Mouse (Mus musculus) neural tube, embryonic 14.5 days (tissue): Measurements from ENCODE around the gene Stard8. TPM values are rescaled to one million over a fixed set of nuclear protein-coding genes. Genes with fewer than 3 reads are reported as not detected.

Experiments used
- ATAC-seq: fragments of 200-750 bp; cut with Nextera tagmentation; 2 replicates; pipeline ENCODE4 v1.8.0; 2017; ENCODE audit warnings: low read depth, mild to moderate bottlenecking, moderate TSS enrichment, moderate library complexity
- H3K27ac ChIP-seq: fragments of 300-500 bp; sonication (generic); 2 replicates; pipeline ENCODE4 v1.5.1; 2014; ENCODE audit warnings: low read depth, mild to moderate bottlenecking, control low read depth, low read length, moderate library complexity, mixed read lengths
- H3K27me3 ChIP-seq: fragments of 300-500 bp; sonication (generic); 2 replicates; pipeline ENCODE4 v1.6.1; 2014; ENCODE audit warnings: low read length; ENCODE audit not compliant: control insufficient read depth, insufficient read depth
- H3K36me3 ChIP-seq: fragments of 300-500 bp; sonication (generic); 2 replicates; pipeline ENCODE4 v1.6.1; 2014; ENCODE audit warnings: low read length, mixed read lengths; ENCODE audit not compliant: control insufficient read depth, insufficient read depth
- H3K4me1 ChIP-seq: fragments of 300-500 bp; sonication (generic); 2 replicates; pipeline ENCODE4 v1.6.1; 2014; ENCODE audit warnings: low read length; ENCODE audit not compliant: control insufficient read depth, insufficient read depth
- H3K4me2 ChIP-seq: fragments of 300-500 bp; sonication (generic); 2 replicates; pipeline ENCODE4 v1.6.1; 2014; ENCODE audit warnings: mild to moderate bottlenecking, low read depth, low read length, control low read depth
- H3K4me3 ChIP-seq: fragments of 300-500 bp; sonication (generic); 2 replicates; pipeline ENCODE4 v1.5.1; 2014; ENCODE audit warnings: low read depth, low read length, control low read depth, mixed read lengths
- H3K9ac ChIP-seq: fragments of 300-500 bp; sonication (generic); replicated peaks from 2 replicates; pipeline ENCODE4 v1.6.1; 2014; ENCODE audit warnings: low read depth, mild to moderate bottlenecking, control low read depth, low read length, mixed read lengths
- H3K9me3 ChIP-seq: fragments of 300-500 bp; sonication (generic); 2 replicates; pipeline ENCODE4 v1.6.1; 2016; ENCODE audit warnings: low read length; ENCODE audit not compliant: control insufficient read depth
- WGBS: fragments of 180-500 bp; shearing (Covaris S2); extraction: QIAGEN DNeasy Blood & Tissue Kit; methylation state at CpG from one replicate; pipeline ENCODE4 v1.1.7; 2014; 5-methylcytosine and 5-hydroxymethylcytosine counted together
- polyA plus RNA-seq: library from polyadenylated mRNA; unstranded; fragments of >200 nt; fragmentation: Nextera tagmentation; extraction: Ambion mirVana; gene quantifications from 2 replicates; pipeline ENCODE4 v1.2.1, GENCODE M21; 2014

Stard8 gene
- polyA plus RNA-seq, 1 experiment from 2014 or later: 1.4 TPM

- Histone ChIP-seq H3K4me2 (no peak overlapping the region), H3K4me1 (no peaks in the 10 kb centered on the region), H3K9me3 (no peaks in the 10 kb centered on the region), H3K36me3 (no peaks in the 10 kb centered on the region), H3K4me3 (no peak overlapping the region), H3K27ac (no peak overlapping the region), H3K27me3 (no peaks in the 10 kb centered on the region), H3K9ac (no peak overlapping the region)
- ATAC-seq: no peak
- 88% methylated on average over 3 of the region's 3 CpGs for WGBS
These were observed 8.2 kb downstream of the Stard8 start for GRCm38 (mm10) chrX:99011281-99011680.

- no peak overlapping the region for H3K4me2 ChIP-seq
- no peaks in the 10 kb centered on the region for H3K36me3 ChIP-seq
- WGBS: 71% methylated on average over 3 of the region's 3 CpGs
- no peak overlapping the region for H3K27ac ChIP-seq
- no peaks in the 10 kb centered on the region for H3K27me3 ChIP-seq
- H3K4me1 ChIP-seq: no peaks in the 10 kb centered on the region
- H3K4me3 ChIP-seq: no peak overlapping the region
- no peak overlapping the region for H3K9ac ChIP-seq
- H3K9me3 ChIP-seq: no peaks in the 10 kb centered on the region
- no peak for ATAC-seq
These were observed 9.4 kb downstream of the Stard8 start for GRCm38 (mm10) chrX:99012486-99012885.

GRCm38 (mm10) chrX:99015705-99016104 lies 12.7 kb downstream of the Stard8 start:
- Histone ChIP-seq H3K4me2 (no peak overlapping the region), H3K27ac (no peak overlapping the region), H3K4me1 (no peaks in the 10 kb centered on the region), H3K4me3 (no peak overlapping the region), H3K27me3 (no peaks in the 10 kb centered on the region), H3K9ac (no peak overlapping the region), H3K36me3 (no peaks in the 10 kb centered on the region), H3K9me3 (no peaks in the 10 kb centered on the region)
- WGBS: 85% methylated on average over 2 of the region's 2 CpGs
- ATAC-seq: no peak

GRCm38 (mm10) chrX:99016987-99017386 lies 13.9 kb downstream of the Stard8 start:
- Histone ChIP-seq H3K9me3 (no peaks in the 10 kb centered on the region), H3K27me3 (no peaks in the 10 kb centered on the region), H3K27ac (no peak overlapping the region), H3K4me1 (no peaks in the 10 kb centered on the region), H3K4me2 (no peak overlapping the region), H3K9ac (no peak overlapping the region), H3K36me3 (no peaks in the 10 kb centered on the region), H3K4me3 (no peak overlapping the region)
- ATAC-seq: no peak
- 70% methylated on average over 8 of the region's 8 CpGs for WGBS

GRCm38 (mm10) chrX:99017874-99018273 lies 14.8 kb downstream of the Stard8 start:
- H3K9ac ChIP-seq: no peak overlapping the region
- ATAC-seq: no peak
- no peak overlapping the region for H3K4me3 ChIP-seq
- H3K4me1 ChIP-seq: no peaks in the 10 kb centered on the region
- no peaks in the 10 kb centered on the region for H3K36me3 ChIP-seq
- H3K27me3 ChIP-seq: no peaks in the 10 kb centered on the region
- H3K27ac ChIP-seq: no peak overlapping the region
- WGBS: 74% methylated on average over 6 of the region's 6 CpGs
- no peak overlapping the region for H3K4me2 ChIP-seq
- H3K9me3 ChIP-seq: no peaks in the 10 kb centered on the region

- no peak overlapping the region for H3K4me2 ChIP-seq
- H3K36me3 ChIP-seq: no peaks in the 10 kb centered on the region
- no peak overlapping the region for H3K4me3 ChIP-seq
- H3K27me3 ChIP-seq: no peaks in the 10 kb centered on the region
- no peak overlapping the region for H3K9ac ChIP-seq
- no peak overlapping the region for H3K27ac ChIP-seq
- 86% methylated on average over 4 of the region's 4 CpGs for WGBS
- no peaks in the 10 kb centered on the region for H3K9me3 ChIP-seq
- no peak for ATAC-seq
- no peaks in the 10 kb centered on the region for H3K4me1 ChIP-seq
These were observed 16.3 kb downstream of the Stard8 start for GRCm38 (mm10) chrX:99019303-99019702.

GRCm38 (mm10) chrX:99020215-99020614 lies 17.2 kb downstream of the Stard8 start:
- no peak overlapping the region for H3K4me2 ChIP-seq
- no peaks in the 10 kb centered on the region for H3K36me3 ChIP-seq
- H3K9ac ChIP-seq: no peak overlapping the region
- H3K27me3 ChIP-seq: no peaks in the 10 kb centered on the region
- H3K27ac ChIP-seq: no peak overlapping the region
- 26% methylated on average over 4 of the region's 4 CpGs for WGBS
- H3K4me1 ChIP-seq: no peaks in the 10 kb centered on the region
- peak; percentile 46; the same call in 1 of the 2 replicates for ATAC-seq
- no peaks in the 10 kb centered on the region for H3K9me3 ChIP-seq
- no peak overlapping the region for H3K4me3 ChIP-seq

- ATAC-seq: no peak
- Histone ChIP-seq H3K9ac (no peak overlapping the region), H3K4me1 (no peaks in the 10 kb centered on the region), H3K4me3 (no peak overlapping the region), H3K27me3 (no peaks in the 10 kb centered on the region), H3K27ac (no peak overlapping the region), H3K4me2 (no peak overlapping the region), H3K9me3 (no peaks in the 10 kb centered on the region), H3K36me3 (no peaks in the 10 kb centered on the region)
- 75% methylated on average over 2 of the region's 2 CpGs for WGBS
These were observed 18.5 kb downstream of the Stard8 start for GRCm38 (mm10) chrX:99021593-99021992.

- WGBS: 88% methylated on average over 1 of the region's 1 CpGs
- Histone ChIP-seq H3K9ac (no peak overlapping the region), H3K4me3 (no peak overlapping the region), H3K27ac (no peak overlapping the region), H3K27me3 (no peaks in the 10 kb centered on the region), H3K36me3 (no peaks in the 10 kb centered on the region), H3K4me2 (no peak overlapping the region), H3K4me1 (no peaks in the 10 kb centered on the region), H3K9me3 (no peaks in the 10 kb centered on the region)
- no peak for ATAC-seq
These were observed 20.9 kb downstream of the Stard8 start for GRCm38 (mm10) chrX:99023951-99024350.

GRCm38 (mm10) chrX:99035407-99035806 lies 32.4 kb downstream of the Stard8 start:
- Histone ChIP-seq H3K27ac (no peak overlapping the region), H3K4me2 (no peak overlapping the region), H3K9me3 (no peaks in the 10 kb centered on the region), H3K36me3 (no peaks in the 10 kb centered on the region), H3K4me1 (no peaks in the 10 kb centered on the region), H3K9ac (no peak overlapping the region), H3K4me3 (no peak overlapping the region), H3K27me3 (no peaks in the 10 kb centered on the region)
- no peak for ATAC-seq
- WGBS: 58% methylated on average over 3 of the region's 3 CpGs
